Mouse (Mus musculus): ENCODE results near the gene Fmod.
A peak's percentile ranks its signal among the peaks of the same experiment; 100 is the strongest.

Gene Fmod

GRCm38 (mm10) chr1:134037172-134037571, at the start of gene Fmod:
Gene Fmod (plus strand): TSS chr1:134037254.
- peak; percentile 46 to 61 for DNase-seq

- DNase-seq = peak; percentile 63 to 70
Measured at GRCm38 (mm10) chr1:133988845-133989244, 48.2 kb upstream of the Fmod start.

GRCm38 (mm10) chr1:133991277-133991676, 45.8 kb upstream of the Fmod start:
- no peak for DNase-seq

- no peak for DNase-seq
Measured at GRCm38 (mm10) chr1:134005490-134005889, 31.6 kb upstream of the Fmod start.

- DNase-seq = peak in 1 of 2 experiments; percentile 22
Measured at GRCm38 (mm10) chr1:134006105-134006764, 30.8 kb upstream of the Fmod start.

GRCm38 (mm10) chr1:134024293-134024971, 12.6 kb upstream of the Fmod start:
- DNase-seq = no peak

- DNase-seq = no peak
Measured at GRCm38 (mm10) chr1:134025975-134026374, 11.1 kb upstream of the Fmod start.

GRCm38 (mm10) chr1:134026741-134027140, 10.3 kb upstream of the Fmod start:
- DNase-seq = no peak

GRCm38 (mm10) chr1:134028161-134028846, 8.8 kb upstream of the Fmod start:
- DNase-seq = peak; percentile 80 to 85

- DNase-seq = peak in 1 of 2 experiments; percentile 43
Measured at GRCm38 (mm10) chr1:134036492-134036891, 562 bp upstream of the Fmod start.

- no peak for DNase-seq
Measured at GRCm38 (mm10) chr1:134038336-134038735, 1.3 kb downstream of the Fmod start.

GRCm38 (mm10) chr1:134039361-134039760, 2.3 kb downstream of the Fmod start:
- no peak for DNase-seq

- peak in 1 of 2 experiments; percentile 41 for DNase-seq
Measured at GRCm38 (mm10) chr1:134041900-134042299, 4.8 kb downstream of the Fmod start.

- DNase-seq = no peak
Measured at GRCm38 (mm10) chr1:134042341-134042740, 5.3 kb downstream of the Fmod start.

- DNase-seq = no peak
Measured at GRCm38 (mm10) chr1:134044805-134045204, 7.8 kb downstream of the Fmod start.

- peak; percentile 88 to 90 for DNase-seq
Measured at GRCm38 (mm10) chr1:134045971-134046370, 8.9 kb downstream of the Fmod start.

GRCm38 (mm10) chr1:134046387-134046786, 9.3 kb downstream of the Fmod start:
- peak in 1 of 2 experiments; percentile 53 for DNase-seq

- DNase-seq = no peak
Measured at GRCm38 (mm10) chr1:134047431-134047830, 10.4 kb downstream of the Fmod start.

GRCm38 (mm10) chr1:134048759-134049158, 11.7 kb downstream of the Fmod start:
- DNase-seq = peak; percentile 78 to 85

GRCm38 (mm10) chr1:134049542-134049941, 12.5 kb downstream of the Fmod start:
- DNase-seq = peak; percentile 53 to 63

- DNase-seq = peak; percentile 93 to 94
Measured at GRCm38 (mm10) chr1:134053207-134053606, 16.2 kb downstream of the Fmod start.

- no peak for DNase-seq
Measured at GRCm38 (mm10) chr1:134055058-134055457, 18.0 kb downstream of the Fmod start.

- DNase-seq = no peak
Measured at GRCm38 (mm10) chr1:134055666-134056245, 18.7 kb downstream of the Fmod start.
